In the genomic region with DNA sequence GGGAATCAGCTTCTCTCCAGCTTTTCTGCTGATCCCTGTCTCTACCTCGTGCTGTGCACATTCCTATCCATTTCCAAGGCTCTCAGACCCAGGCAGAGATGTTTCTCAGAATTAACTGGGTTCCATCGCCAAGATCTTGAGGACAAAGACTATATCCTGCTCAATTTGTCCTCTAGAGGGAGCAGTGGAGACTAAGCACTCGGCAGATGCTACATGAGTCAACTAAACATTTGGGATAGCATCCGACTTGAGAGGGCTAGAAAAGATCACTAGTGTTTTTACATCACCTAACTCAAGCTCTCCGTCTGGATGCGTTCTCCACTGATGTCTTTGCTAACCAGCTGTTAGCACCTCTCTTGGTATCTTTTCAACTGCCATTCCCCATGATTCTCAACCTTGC, we compare ENCODE assay signal across 9 mouse cellular contexts.
A peak's percentile ranks its signal among the peaks of the same experiment; 100 is the strongest.
DNase-seq lines count a peak whose midpoint lies in the region; ATAC-seq and TF ChIP-seq lines count a peak whose summit lies in the region.
"Had no signal": no experiment of that assay in that cellular context is flagged by ENCODE, and none has a peak within 500 bp of the region (broad histone marks: within the 10 kb centered on the region; RNA-seq: fewer than 3 reads in every experiment).

No protein-coding gene starts in this region.

- WGBS in liver, embryonic 14.5 days (ENCODE audit: insufficient replicate concordance), result 60% methylated on average over 6 of the region's 6 CpGs

- H3K27me3 ChIP-seq in liver, embryonic 14.5 days (ENCODE audit: control insufficient read depth, insufficient read depth, low read length), result no peaks in the 10 kb centered on the region

- H3K9me3 ChIP-seq in liver, embryonic 14.5 days (ENCODE audit: control insufficient read depth, low read length), result no peaks in the 10 kb centered on the region

- intact Hi-C loops in gastrocnemius, adult 2 months (cut with DNase I), result no loop called here

- no peak overlapping the region for H3K4me3 ChIP-seq in gastrocnemius, adult 2 months
- H3K4me3 ChIP-seq in liver, embryonic 14.5 days (ENCODE audit: insufficient read depth in 1 of 2, low read depth in 2 of 2, low read length in 2 of 2), result no peak overlapping the region

- no peak for DNase-seq in gastrocnemius, adult 2 months
- no peak for DNase-seq in gastrocnemius, postnatal 25 days
- DNase-seq in liver, embryonic 14.5 days (ENCODE audit: low read depth in 3 of 3, low spot score in 3 of 3), result peak in 1 of 3 experiments; percentile 4
- DNase-seq in liver, result no peak
- DNase-seq in R1 (ENCODE audit: low read depth, low spot score), result peak; percentile 83
- peak; percentile 56 for DNase-seq in retina, embryonic 14.5 days (ENCODE audit: low spot score)
- no peak for DNase-seq in Muller cell, postnatal 12 days (ENCODE audit: inconsistent ontology term)
- DNase-seq in right cerebral cortex, postnatal 4 days, result no peak
- DNase-seq: gastrocnemius, postnatal 14 days had no signal

- TF ChIP-seq CTCF in gastrocnemius, adult 2 months (IDR thresholded peaks at IDR 0.05), result peak; percentile 52
- TF ChIP-seq CTCF in liver, embryonic 14.5 days (IDR thresholded peaks at IDR 0.05; ENCODE audit: low read depth), result peak; percentile 50

- no peak overlapping the region for H3K9ac ChIP-seq in liver, embryonic 14.5 days (replicated peaks)

- no peaks in the 10 kb centered on the region for H3K36me3 ChIP-seq in liver, embryonic 14.5 days (replicated peaks; ENCODE audit: control insufficient read depth, insufficient read depth, low read depth)

- TF ChIP-seq EP300 in liver, embryonic 14.5 days (IDR thresholded peaks at IDR 0.05; ENCODE audit: low read depth), result no peak

- H3K4me2 ChIP-seq in liver, embryonic 14.5 days (ENCODE audit: low read depth), result no peak overlapping the region

- H3K27ac ChIP-seq in gastrocnemius, adult 2 months, result no peak overlapping the region
- H3K27ac ChIP-seq in liver, embryonic 14.5 days, result no peak overlapping the region

- ATAC-seq in liver, embryonic 14.5 days (ENCODE audit: insufficient read depth), result no peak

- H3K4me1 ChIP-seq in liver, embryonic 14.5 days (replicated peaks; ENCODE audit: control insufficient read depth in 2 of 2, insufficient read depth in 2 of 2, low read length in 1 of 2), result no peaks in the 10 kb centered on the region

Comparison
In these comparisons a context has a peak if more than half of its experiments do, and no peak if none do; other contexts are left out.
1. DNase-seq: peak in R1 (single experiment) and retina, embryonic 14.5 days (single experiment); none in gastrocnemius, adult 2 months (single experiment), gastrocnemius, postnatal 25 days (single experiment), liver (single experiment), Muller cell, postnatal 12 days (single experiment) and right cerebral cortex, postnatal 4 days (single experiment).